Comparison of ENCODE assay signal across 18 mouse cellular contexts in the genomic region with DNA sequence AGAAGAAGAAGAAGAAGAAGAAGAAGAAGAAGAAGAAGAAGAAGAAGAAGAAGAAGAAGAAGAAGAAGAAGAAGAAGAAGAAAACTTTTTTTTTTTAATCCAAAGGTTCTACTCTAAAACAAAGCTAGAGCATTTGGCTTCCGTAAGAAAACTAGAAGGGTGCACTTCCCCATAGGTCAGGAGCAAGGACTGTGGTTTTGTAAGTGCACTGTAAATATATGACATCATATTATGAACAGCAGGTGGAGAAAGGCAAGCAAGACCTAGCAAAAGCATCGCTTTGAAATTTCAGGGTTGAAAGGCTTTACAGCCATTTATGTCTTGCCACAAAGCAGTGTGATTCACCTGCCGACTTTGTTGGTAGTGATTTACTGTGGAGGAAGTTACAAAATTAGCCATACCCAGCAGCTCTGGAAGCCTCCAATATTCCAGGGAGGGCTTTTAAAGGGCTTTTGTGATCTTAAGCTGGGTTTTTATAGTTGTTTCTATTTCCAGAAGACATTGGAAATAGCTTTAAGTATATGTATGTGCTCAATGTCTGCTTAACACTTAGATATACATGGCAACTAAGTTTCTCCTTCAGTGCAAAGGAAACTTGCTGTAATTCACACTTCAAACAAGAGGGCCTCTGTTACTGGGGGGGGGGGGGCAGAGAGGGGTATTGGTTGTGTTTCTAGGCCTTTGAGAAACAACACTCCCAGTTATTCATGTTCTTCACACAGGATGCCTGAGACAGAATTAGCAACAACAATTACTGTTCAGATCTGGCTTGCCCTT.
DNase-seq lines count a peak whose midpoint lies in the region; ATAC-seq lines count a peak whose summit lies in the region.
"Had no signal": no experiment of that assay in that cellular context is flagged by ENCODE, and none has a peak within 500 bp of the region (broad histone marks: within the 10 kb centered on the region; RNA-seq: fewer than 3 reads in every experiment).

No protein-coding gene starts in this region.

- 48% methylated on average over 3 of the region's 3 CpGs for WGBS in neural tube, embryonic 15.5 days
- WGBS in limb, embryonic 13.5 days = 42% methylated on average over 3 of the region's 3 CpGs

- H3K4me2 ChIP-seq in neural tube, embryonic 15.5 days = no peak overlapping the region
- H3K4me2 ChIP-seq in limb, embryonic 13.5 days (replicated peaks) = no peak overlapping the region
- H3K4me2 ChIP-seq: heart, embryonic 15.5 days; midbrain, embryonic 11.5 days had no signal

- no peaks in the 10 kb centered on the region for H3K4me1 ChIP-seq in neural tube, embryonic 15.5 days
- H3K4me1 ChIP-seq in limb, embryonic 13.5 days = no peaks in the 10 kb centered on the region
- H3K4me1 ChIP-seq: heart, embryonic 15.5 days; hindbrain, embryonic 10.5 days had no signal

- no peak overlapping the region for H3K9ac ChIP-seq in neural tube, embryonic 15.5 days (replicated peaks)
- H3K9ac ChIP-seq in limb, embryonic 13.5 days = no peak overlapping the region
- H3K9ac ChIP-seq: heart, embryonic 15.5 days had no signal

- H3K4me3 ChIP-seq in neural tube, embryonic 15.5 days (replicated peaks) = no peak overlapping the region
- H3K4me3 ChIP-seq in limb, embryonic 13.5 days = no peak overlapping the region
- H3K4me3 ChIP-seq: heart, embryonic 15.5 days; hindbrain, embryonic 10.5 days had no signal

- no peak overlapping the region for H3K27ac ChIP-seq in neural tube, embryonic 15.5 days (replicated peaks)
- no peak overlapping the region; the same call in 1 of the 2 replicates for H3K27ac ChIP-seq in limb, embryonic 13.5 days
- H3K27ac ChIP-seq: heart, embryonic 15.5 days; hindbrain, embryonic 10.5 days; macrophage had no signal

- peak; percentile 29; the same call in 1 of the 2 replicates for ATAC-seq in frontal cortex, adult (ENCODE audit: low TSS enrichment)
- ATAC-seq in neural tube, embryonic 15.5 days (ENCODE audit: low FRiP score) = no peak
- 0 out of 2 replicates have a peak, but pooled peaks have one; percentile 35 for ATAC-seq in limb, embryonic 13.5 days (ENCODE audit: low FRiP score, low read depth)

- no peaks in the 10 kb centered on the region for H3K36me3 ChIP-seq in neural tube, embryonic 15.5 days
- no peaks in the 10 kb centered on the region for H3K36me3 ChIP-seq in limb, embryonic 13.5 days
- H3K36me3 ChIP-seq: heart, embryonic 15.5 days; hindbrain, embryonic 10.5 days had no signal

- H3K27me3 ChIP-seq in neural tube, embryonic 15.5 days (replicated peaks) = no peaks in the 10 kb centered on the region
- no peaks in the 10 kb centered on the region for H3K27me3 ChIP-seq in limb, embryonic 13.5 days
- H3K27me3 ChIP-seq: heart, embryonic 15.5 days had no signal

- no peaks in the 10 kb centered on the region for H3K9me3 ChIP-seq in neural tube, embryonic 15.5 days (replicated peaks)
- no peaks in the 10 kb centered on the region for H3K9me3 ChIP-seq in limb, embryonic 13.5 days
- H3K9me3 ChIP-seq: heart, embryonic 15.5 days; hindbrain, embryonic 10.5 days had no signal

- DNase-seq in frontal cortex, adult 2 months (ENCODE audit: extremely low spot score in 1 of 2, low spot score in 1 of 2) = no peak
- DNase-seq in neural tube, embryonic 10.5 days (ENCODE audit: extremely low spot score, low spot score) = peak; percentile 1
- DNase-seq in embryo, embryonic 11 days = no peak
- no peak for DNase-seq in spleen, adult 18-20 months
- DNase-seq: B cell, adult 2 months; cerebellum, postnatal 14 days; kidney, adult 2 months; kidney, postnatal 25 days; layer of hippocampus, adult 9-11 months; right cerebral cortex, postnatal 4 days; thymus, adult 2 months had no signal
